Mouse (Mus musculus) gastrocnemius, postnatal 25 days (tissue): Measurements from ENCODE around the gene Zfp445. TPM values are rescaled to one million over a fixed set of nuclear protein-coding genes. Genes with fewer than 3 reads are reported as not detected.

Experiments
- DNase-seq: peaks from one replicate; pipeline ENCODE4 v3.0.0; 2022
- total RNA-seq, 2 experiments: library from RNA; stranded (reverse); gene quantifications; 1 replicate in 1 of 2; 2 replicates in 1 of 2; pipeline ENCODE4 v1.2.3; 2021

The Zfp445 gene
- total RNA-seq, 2 experiments from 2014 or later: 31.3 to 34.4 TPM

DNA sequence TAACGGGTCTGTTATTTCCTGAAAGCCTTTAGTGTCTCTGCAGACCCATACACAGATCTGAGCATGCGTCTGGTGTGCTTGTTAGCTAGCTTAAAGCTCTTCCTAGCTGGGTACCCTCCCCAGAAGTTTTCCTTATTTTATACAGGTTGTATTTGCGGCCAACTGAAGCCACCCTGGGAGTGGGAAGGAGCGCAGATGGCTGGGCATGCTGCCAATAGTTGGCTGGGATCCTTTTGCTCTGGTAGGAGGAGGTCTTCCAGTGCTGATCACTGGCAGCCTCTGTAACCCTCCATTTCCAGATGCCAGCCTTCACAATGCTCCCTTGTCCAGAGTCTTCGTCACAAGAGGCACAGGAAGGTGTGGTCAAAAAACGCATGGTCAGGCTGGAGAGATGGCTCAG, 29.0 kb downstream of the Zfp445 start:
- no peak for DNase-seq

DNA sequence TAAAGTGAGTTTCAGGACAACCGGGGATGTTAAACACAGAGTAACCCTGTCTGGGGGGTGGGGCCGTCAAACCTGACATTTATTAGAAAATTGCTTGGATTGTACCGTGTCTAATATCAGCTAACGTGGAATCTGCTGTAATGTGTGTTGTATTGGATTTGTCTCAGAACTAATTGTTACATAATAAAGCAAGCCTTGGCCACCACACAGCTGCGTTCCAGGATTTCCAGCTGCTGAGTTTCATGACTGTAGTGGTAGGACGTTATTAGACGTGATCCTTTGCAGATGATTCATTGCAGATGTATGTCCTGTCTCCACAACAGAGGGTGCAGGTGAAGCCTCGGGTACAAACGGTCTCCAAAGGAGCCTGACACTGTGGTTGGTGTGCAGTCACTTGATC, 29.7 kb downstream of the Zfp445 start:
- DNase-seq: no peak

DNA sequence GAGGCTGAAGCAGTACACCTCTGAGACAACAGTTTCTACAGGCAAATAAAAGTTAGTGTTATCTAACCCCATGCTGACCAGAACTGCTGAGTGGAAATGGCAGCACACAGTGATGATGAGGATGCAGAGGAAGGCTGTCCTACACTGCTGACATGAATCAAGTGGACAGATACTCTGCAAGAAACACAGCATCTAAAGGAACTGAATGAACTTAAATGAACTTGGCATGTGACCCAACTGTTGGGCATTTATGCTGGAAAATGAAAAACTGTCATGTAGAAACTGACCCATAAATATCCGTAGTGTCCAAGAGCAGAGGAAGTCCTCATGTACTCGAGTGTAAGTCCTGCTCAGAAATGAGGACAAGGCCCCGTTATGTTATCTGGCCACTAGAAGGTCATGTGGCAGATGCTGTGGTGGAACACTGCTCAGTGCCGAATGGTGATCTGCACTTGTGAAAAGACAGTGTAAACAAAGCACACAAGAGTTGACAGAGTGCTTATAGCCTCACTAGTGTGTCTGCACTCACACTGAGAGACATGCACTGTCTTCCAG, 35.9 kb downstream of the Zfp445 start:
- DNase-seq: no peak

DNA sequence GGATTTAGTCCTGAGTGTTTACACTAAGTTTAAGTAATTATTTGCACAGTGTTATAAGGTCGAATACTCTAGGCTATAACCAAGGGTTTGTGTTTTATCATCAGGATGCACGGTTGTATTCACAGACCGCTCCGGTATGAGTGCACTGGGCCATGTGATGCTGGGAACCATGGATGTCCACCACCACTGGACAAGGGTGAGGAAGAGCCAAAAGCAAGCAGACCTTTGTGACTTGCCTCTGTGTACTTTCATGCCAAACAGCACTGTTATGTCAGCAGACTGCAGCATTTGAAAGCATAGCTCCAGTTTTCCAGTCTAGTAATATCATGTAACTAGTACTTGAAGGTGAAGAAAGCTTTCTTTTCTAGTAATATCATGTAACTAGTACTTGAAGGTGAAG, 39.1 kb downstream of the Zfp445 start:
- no peak for DNase-seq

DNA sequence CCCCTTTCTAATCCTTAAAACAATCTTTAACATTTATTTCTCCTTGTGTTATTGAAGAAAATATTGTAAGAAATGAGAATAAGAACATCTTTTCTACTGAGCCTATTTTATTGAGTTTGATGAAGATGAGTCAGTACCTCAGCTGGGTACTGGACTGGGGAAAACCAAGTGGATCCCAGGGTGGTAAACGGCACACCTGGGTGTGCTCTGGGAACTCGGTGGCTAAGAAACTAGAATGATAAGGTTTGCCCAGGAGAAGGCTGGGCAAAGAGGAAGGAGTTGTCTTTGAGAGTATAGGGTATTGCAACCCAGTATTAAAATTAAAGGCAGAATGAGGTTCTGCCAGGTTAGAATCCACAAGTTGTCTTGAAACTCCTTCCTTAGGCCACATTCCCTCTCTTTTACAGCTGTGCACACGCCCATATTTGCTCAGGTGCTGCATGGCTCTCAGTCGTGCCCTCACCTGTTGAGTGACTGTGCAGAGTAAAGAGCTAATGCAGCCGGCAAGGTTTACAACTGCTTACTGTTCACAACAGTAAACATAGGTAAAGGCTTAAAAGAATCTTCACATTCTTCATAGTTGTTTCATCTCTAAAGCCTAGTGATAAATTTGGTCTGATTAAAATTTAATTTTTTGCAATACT, 42.3 kb downstream of the Zfp445 start:
- no peak for DNase-seq

DNA sequence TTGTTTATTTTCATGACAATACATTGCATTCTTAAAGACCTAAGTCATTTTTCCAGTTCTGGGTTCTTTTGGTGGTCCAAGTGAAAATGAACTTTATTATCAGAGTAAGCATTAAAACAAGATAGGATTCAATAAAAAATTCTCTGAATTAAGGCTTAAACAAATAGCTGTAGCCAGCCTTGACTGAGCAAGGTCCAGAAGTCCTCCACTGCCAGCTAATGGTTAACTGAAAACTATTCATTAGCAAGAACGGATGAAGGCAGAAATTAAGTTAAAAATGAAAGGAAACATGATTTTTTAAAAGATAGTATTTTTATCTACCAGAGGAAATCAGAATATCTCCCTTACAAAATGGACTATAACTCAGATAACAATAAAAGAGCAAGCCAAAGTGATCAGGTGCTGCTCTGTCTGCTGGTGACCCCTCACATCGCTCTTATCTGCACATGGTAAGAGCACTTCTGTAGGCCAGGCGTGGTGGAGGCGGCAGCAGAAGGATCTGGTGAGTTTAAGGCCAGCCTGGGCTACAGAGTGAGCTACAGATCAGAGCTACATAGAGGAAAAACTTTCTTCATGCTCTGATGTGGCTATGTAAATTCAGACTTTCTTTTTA, 50.5 kb downstream of the Zfp445 start:
- DNase-seq: no peak

DNA sequence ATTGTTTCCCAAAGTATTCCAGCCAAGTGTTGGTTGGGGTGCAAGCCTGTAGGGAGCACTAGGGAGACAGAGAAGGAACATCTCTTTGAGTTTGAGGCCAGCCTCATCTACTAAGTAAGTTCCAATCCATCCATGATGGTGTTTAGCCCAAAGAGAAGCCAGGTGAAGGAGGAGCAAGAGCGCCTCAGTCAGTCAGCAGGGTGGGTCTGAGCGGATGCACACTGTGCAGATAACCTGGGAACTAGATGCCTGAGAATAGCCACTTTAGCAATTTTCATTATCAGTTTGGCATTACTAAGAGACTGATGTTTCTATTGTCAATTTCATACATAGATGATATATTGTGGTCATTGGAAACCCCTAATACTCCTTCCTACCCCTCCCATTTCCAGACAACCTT, 51.0 kb downstream of the Zfp445 start:
- DNase-seq: no peak

DNA sequence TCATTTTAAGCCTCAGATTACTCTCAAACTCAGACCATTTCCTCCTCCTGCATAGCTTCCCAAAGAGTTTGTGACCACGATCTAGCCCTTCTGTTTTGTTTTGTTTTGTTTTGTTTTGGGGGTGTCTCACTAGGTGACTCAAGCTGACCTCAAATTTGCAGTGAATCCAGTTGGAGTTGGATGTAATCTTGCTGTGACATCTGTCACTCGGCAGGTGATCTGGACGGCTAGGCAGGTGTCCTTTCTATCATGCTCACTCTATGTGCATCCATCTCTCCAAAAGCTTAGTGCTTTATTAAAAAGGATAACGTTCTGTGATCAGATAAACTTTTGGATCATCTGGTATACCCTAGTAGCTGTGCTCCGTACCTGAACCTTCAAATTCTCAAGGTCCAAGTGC, 53.4 kb downstream of the Zfp445 start:
- DNase-seq: no peak

DNA sequence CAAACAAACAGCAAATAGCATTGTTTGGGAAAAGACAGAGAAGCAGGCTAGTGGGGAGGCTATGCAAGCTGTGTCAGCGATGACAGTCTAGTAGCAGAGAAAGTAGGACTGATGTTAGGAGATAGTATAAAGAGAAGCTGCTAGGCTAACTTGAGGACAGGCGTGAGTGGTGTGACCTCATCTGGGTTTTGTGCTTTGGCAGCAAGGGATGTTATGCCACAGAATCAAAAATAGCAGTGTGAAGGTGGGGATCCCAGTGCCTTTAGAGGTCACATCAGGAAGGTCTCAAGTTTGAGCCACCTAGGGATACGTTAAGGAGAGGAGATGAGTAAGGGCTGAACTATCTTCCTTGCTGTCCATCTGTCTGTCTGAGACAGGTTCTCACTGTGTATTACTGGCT, 55.6 kb downstream of the Zfp445 start:
- DNase-seq: peak; percentile 46

DNA sequence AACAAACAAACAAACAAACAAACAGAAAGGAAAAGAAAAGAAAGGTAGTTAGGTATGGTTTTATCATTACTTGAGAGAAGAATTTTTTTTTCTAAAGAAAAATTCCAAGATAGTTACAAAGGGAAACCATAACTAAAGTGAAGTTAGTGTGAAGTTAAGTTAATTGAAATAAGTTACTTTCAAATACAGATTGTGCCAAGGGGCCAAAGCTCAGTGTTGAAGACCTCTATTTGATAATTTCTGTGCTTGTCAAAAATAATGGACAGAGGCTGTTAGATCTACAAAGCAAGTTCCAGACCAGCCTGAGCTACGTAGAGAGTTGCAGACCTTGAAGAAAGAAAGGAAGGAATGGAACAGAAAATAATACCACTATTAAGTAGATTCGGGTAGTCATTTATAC, 58.6 kb downstream of the Zfp445 start:
- no peak for DNase-seq

DNA sequence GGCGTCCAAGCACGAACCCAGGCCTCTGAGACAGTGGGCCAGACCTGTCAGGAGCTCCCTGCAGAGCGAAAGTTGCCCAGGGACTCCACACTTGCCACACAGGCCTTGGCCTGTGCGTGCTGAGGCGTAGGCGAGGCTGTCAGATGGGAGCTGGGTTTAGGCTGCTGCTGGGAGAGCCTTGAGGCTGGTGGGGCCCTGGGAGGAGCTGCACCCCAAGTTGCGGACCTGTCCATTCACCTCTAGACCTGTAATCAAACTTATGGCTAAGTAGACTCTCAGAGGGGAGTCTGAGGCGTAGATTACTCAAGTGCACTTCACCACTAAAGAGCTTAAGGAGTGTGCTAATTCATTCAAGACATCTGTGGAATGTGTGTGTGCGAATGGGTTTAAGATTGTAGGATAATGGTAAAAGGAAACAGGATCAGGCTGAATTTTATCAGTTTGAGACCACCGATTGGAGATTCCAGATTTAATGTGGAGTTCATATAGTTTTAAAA, 59.9 kb downstream of the Zfp445 start:
- DNase-seq: no peak

DNA sequence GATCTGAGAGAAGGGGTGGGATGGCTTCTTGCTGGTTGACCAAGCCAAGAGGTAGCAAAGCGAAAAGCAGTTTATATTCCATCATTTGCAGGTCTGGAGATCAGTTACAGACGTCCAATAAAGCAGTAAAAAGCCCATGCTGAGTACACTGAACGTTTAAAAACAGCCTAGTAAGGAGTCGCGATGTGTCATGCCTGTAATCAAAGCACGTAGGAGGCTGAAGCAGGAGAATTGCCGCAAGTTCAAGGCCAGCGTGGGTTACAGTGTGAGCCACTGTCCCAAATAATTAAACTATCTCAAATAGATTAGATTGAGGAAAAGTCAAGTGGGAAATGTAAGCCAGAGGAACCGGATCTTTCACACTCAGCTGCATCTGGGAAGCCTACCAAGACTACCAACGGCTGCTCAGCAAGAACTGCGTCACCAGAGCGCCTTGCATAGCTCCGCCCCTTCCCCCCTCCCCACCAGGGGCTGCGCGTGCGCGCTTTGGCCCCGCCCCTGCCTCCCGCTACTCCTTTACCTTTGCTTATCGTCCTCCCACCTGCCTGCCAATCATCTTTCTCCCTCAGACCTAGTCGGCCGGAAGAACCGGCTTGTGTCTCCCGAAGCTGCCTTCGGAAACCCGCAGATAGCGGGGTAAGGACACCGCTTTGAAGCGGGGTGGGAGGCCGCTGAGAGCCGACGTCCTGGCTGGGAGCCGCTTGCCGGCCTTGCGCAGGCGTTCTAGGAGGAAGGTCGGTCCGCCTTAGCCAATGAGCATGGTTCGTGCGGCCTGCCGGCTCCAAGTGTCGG, 60.6 kb downstream of the Zfp445 start, which contains the start of gene Tcaim:
Gene Tcaim (plus strand): TSS at position 487 of the 792 bp plus-strand sequence.
- DNase-seq: peak; percentile 94

Other genes with a start within 250 kb of the Zfp445 start
- not detected for gene Topaz1, start 118.7 kb downstream of the Zfp445 start, total RNA-seq
- gene Tcaim, start 60.5 kb downstream of the Zfp445 start, total RNA-seq: 10 to 100 TPM; 27.6 to 29.4 TPM
- not detected for gene Gm35549, start 22.0 kb downstream of the Zfp445 start, total RNA-seq
- gene Zkscan7, start 19.7 kb upstream of the Zfp445 start, total RNA-seq: 1 to 10 TPM; 4.2 to 4.4 TPM
- gene Zfp105, start 57.1 kb upstream of the Zfp445 start, total RNA-seq: 1 to 10 TPM; 1.4 to 1.8 TPM
- gene 1110059G10Rik, start 85.0 kb upstream of the Zfp445 start, total RNA-seq: 1 to 10 TPM; 7.3 to 9.2 TPM
- under 1 TPM; 0.51 to 0.67 TPM for gene Kif15, start 85.0 kb upstream of the Zfp445 start, total RNA-seq
- gene Tmem42, start 155.3 kb upstream of the Zfp445 start, total RNA-seq: 1 to 10 TPM; 9.0 to 9.2 TPM
- gene Tgm4, start 168.7 kb upstream of the Zfp445 start, total RNA-seq: under 1 TPM in 1 of 2 experiments, not detected in 1; 0.35 TPM
- 10 to 100 TPM; 48.5 to 49.5 TPM for gene Zdhhc3, start 247.2 kb upstream of the Zfp445 start, total RNA-seq
- gene Exosc7, start 247.2 kb upstream of the Zfp445 start, total RNA-seq: 10 to 100 TPM; 17.3 to 19.6 TPM